Mouse (Mus musculus): ENCODE measurements at regions not wholly inside any gene's neighbourhood (a gene's known extent, or its start where the extent isn't known, plus 50 kb on each side); places are given as distances from the start of the nearest gene placed in this dataset.
"Not testable (repeated sequence)": the region's sequence is repeated elsewhere in the genome, so short reads cannot be mapped to it uniquely, and the experiment has no call there.

DNA sequence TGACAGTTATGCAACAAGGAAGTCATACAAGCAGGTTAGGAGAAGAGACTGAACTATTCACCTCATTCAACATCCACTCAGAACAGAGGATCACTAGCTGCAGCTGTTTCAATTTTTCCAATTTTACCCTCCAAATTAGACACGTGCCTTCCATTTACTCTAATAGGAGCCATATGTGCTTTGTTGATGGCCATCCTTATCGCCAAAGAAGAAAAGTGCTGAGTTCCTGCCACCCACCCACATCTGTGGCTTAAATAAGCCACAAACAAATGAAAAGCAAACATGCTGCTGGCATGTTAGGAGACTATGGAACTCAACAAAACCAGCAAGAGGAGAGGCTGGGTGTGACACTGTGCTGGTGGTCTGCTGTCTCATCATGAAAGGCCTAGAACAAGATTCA is 1786.1 kb downstream of the 9330182O14Rik start:
- no peak for DNase-seq (ENCODE audit: low spot score)

DNA sequence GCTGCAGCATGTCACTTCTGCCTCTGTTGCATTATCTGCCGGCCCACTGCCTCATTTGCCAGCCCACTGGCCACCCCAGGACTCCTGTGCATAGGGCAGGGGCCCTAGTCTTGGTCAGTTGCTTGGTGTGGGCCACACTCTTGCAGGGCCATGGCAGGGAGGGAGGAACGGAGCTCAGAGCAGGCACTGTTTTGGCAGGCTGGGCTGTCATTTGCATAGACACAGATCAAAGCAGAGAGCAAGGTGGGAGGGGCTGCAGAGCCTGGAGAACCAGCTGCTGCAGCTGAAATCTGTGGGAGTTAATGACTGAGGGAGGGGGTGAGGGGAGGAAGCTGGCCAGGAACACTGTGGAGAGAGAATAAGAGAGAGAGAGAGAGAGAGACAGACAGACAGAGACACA is 1802.5 kb downstream of the 9330182O14Rik start:
- DNase-seq (ENCODE audit: low spot score): no peak

DNA sequence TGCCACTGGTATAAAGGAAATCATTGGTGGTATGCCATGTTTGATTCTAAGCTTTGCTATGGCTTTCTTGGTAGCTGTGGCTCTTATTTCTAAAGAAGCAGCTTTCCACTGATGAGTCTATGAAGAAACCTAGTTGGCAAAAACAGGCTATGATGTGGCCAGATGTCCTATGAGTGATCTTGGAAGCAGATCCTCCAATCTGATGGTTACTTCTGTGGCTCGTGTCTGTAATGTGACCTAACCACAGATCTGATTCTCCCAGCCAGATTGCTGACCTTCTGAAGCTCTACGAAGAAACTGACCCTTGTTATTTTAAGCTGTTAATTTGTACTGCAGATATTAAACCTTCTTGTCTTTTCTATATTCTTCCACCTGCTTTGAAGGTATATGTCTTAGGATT is 1811.1 kb downstream of the 9330182O14Rik start:
- DNase-seq (ENCODE audit: low spot score): no peak

DNA sequence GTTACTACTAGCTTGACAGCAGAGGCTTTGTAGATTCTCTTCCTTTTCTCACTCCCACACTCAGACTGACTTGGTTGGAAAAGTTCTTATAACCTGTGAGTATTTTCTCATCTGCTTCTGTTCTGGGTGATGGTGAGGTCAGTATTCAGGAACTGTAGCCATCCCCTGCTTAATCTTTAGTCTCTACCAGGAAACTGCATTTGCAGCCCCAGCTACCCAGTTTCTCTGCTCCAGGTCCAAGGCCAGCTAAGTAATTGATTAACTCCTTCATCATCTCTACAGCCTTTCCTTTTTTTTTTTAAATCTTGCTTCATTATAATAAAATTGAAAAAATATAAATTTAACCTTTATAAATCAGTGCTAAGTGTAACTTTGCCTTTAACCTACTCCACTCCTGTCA is 1813.7 kb downstream of the 9330182O14Rik start:
- DNase-seq (ENCODE audit: low spot score): no peak

DNA sequence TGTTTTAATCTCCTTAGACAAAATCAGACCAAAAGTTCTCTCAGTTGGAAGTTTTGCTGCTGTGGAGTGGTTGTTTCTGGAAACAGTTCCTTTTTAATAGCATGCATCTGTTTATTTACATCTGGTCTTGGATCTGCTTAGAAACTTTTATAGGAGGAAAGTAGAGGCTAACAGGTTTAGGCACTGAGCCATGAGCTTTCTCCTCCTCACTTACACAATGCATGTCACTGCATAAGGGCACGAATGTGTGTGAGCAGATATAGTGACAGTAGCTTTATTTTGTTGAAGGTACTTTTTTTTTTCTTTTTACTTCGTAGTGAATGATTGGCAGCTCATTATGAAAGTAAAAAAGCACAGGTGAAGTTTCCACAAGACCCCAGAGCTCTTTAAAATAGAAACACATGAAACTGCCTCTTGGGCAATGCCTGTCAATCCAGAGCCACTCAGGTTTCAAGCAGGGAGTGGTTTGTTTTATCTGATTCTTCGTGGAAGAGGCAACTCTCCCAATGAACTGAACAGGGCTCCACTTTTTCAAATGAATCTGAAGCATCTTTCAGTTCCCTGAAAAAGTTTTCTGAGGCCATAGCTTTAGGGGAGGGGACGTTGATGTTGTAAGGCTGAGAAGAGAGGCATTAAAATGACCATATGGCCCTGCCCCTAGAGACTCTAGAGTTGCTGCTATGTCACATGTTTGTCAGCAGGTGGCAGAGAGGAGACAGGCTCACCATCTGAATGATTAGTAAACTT is 1814.4 kb downstream of the 9330182O14Rik start:
- no peak for DNase-seq (ENCODE audit: low spot score)

DNA sequence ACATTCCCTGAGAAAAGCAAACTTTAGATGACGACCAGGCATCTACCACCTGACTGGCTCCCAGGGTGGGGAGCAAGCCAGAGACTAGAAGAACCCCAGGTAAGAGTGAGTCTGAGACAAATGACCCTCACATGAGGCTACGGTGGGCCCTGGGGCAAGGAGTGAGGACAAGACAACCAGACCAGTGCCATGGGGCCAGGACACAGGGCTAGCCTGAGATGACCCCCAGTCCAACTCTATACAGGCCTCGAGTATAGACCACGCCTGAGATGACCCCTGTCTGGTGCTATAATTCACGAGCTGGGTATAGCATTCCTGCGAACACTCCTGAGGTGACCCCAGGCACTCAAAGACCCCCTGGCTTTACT is 1814.9 kb downstream of the 9330182O14Rik start:
- no peak for DNase-seq (ENCODE audit: low spot score)

DNA sequence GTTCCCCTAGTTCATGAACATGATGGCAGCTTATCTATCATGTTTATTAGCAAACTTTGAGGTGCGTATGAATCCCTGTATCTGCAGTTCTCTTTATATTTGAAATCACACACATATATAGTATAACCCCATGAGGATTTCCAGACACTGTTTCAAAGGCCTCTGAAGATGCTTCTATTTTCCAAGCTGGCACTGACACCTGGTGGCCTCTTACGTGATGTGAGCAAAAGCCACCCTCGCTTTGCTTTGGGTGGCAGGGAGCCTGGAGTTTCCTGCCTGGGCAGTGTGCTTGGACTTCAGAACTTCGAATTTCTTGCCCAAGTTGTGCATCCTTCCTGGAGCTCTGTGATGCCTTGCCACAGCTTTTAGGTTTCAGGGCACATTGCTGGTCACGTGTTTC is 1817.1 kb downstream of the 9330182O14Rik start:
- no peak for DNase-seq (ENCODE audit: low spot score)

DNA sequence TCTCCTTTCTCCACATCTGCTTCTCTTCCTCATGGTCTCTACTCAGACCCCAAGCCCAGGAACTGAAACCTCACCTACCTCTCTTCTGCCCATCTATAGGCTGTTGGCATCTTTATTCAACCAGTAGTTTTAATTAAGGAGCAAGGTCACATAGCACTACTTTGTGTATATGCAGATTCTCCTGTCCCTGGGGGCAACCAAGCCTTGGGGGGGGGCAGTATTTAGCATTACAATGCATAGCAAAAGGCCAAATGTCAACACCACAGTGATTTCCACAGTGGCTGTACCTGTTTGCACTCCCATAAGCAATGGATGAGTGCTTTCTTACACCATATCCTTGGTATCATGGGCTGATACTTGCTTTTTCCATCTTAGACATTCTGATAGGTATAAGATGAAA is 1826.4 kb downstream of the 9330182O14Rik start:
- no peak for DNase-seq (ENCODE audit: low spot score)

DNA sequence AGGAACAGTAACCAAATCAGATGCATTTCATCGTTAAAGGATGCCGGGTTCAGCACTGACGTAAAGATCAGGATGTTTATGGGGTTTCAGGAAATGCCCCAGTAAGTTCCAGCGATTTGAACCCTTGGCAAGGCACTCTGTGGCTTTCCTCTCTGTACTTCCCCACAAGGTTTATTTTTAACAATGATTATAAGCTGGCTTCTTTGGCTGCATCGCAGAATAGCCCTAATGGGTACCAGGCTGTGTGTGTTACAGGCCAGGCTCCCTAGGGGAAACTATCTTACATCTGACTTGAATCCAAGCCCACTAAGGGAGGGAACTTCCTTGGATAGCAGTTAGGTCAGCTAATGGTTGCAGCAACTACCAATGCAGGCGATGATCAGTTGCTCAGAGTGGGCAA is 1836.7 kb downstream of the 9330182O14Rik start:
- DNase-seq (ENCODE audit: low spot score): no peak

DNA sequence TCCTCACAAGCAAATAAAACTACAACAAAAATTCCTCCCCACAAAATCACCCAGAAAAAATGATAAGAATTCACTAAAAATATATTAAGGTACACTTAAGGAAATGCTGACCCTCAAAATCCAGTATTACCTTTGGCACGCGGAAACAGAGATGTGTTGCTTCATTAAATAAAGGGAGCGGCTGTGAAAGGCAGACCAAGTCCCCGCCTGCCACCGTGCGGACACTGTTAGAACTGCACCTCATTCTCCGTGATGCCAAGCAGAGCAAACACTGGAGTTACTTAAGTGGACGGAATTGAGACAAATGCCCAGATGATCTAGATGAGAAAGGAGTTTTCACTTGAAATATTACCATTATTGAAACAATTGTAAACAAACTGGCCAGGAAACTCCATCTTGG is 1839.1 kb downstream of the 9330182O14Rik start:
- peak; percentile 92 for DNase-seq (ENCODE audit: low spot score)

DNA sequence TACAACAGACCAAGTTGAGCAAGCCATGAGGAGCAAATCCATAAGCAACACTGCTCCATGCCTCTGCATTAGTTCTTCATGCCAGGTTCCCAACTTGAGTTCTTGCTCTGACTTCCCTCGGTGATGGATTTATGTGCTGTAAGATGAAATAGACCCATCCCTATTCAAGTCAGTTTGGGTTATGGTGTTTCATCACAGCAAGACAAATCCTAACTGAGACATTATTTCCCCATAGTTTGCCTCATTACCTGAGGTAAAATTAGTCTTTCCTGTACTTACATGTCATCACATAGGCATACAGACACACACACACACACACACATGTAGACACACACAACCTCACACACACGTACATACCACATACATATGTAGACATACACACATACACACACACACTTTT is 1843.0 kb downstream of the 9330182O14Rik start:
- no peak for DNase-seq (ENCODE audit: low spot score)

DNA sequence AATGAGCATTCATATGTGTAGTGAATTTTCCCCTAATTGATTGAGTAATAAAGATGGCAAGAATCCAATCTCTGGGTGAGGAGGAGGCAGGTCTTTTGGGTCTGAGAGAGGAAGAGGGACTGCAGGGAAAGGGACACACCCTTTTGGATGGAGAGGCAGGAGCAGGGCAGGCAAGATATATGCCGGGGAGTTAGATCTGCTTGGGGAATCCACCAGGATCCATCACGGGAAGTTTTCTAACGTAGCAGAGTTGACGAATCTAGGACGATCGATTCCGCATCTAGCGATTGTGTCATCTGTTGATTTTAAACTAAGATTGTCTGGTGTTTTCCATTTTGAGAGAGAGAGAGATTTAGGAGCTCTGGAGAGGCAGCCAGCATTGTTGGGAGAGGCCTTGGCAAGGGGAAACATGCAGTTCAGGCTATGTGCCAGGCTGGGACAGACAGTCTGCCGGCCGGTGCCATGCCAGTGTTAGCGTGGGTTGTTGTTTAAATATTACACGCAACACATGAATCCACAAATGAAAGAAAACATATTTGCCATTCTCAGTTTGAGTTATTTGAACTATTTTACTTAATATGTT is 1843.6 kb downstream of the 9330182O14Rik start:
- DNase-seq (ENCODE audit: low spot score): no peak

DNA sequence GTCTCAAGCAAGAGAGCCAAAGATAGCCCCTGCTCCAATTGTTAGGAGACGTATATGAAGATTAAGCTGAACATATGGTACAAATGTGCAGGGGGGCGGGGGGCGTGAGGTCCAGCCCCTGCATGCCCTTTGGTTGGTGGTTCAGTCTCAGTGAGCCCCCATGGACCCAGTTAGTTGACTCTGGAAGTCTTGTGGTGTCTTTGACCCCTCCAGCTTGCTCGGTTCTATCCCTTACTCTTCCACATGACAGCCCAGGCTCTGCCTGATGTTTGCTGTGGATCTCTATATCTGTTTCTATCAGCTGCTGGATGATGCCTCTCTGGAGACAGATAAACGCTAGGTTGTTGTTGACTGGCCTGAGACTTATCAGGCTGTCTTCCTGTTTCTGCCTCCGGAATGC is 1849.1 kb downstream of the 9330182O14Rik start:
- DNase-seq (ENCODE audit: low spot score): no peak

DNA sequence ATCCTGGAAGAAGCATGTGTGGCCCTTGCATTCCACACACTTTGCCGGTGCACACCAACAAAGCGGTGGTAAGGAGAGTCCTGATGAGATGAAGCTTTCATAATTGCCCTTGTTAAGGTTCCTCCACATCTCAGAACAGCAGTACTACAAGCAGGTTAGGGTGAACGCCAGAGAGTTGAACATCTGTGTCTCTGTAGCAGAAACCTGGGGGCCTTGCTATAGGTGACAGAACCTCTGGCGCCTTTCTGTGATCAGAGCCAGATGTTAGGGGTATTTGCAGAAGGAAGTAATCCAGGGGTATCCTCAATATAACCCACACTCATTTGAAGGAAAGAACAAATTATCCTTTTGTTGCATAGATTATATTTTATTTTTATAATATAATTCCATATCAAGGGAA is 1850.1 kb downstream of the 9330182O14Rik start:
- DNase-seq (ENCODE audit: low spot score): no peak

DNA sequence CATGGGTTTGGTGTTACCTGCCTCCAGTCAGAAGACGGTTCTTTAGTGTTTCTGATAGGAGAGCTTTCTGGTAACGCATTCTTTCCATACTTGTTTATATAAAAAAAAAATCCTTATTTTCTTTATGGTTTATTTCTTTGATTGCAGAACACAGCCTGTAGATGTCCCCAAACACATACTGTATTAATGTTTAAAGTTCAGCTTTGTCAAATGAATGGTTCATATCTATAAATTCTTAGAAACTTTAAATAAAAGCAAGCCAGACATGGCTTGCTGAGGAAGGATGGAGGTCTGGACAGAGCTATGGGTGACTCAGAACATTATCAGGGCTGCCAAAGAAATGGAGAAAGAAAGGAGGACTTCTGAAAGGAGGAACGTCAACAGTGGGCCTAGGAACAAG is 1852.1 kb downstream of the 9330182O14Rik start:
- no peak for DNase-seq (ENCODE audit: low spot score)

DNA sequence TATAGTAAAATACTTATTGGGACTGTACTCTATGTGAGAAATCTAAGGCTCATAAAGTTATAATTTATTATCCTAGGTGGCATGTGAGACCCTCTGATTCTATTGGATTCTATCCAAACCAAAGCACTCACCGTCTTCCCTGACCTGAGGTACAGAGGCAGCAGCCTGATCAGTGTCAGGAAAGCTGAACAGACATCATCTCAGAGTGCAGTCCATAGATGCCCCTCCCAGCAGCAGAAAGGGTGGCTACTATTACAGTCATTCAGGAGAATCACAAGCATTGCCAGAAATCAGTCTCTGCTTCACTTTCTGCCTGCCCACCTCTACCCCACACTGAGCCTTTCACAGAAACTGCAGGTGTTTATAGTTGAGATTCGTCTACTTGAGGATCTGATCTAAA is 1854.9 kb downstream of the 9330182O14Rik start:
- no peak for DNase-seq (ENCODE audit: low spot score)

DNA sequence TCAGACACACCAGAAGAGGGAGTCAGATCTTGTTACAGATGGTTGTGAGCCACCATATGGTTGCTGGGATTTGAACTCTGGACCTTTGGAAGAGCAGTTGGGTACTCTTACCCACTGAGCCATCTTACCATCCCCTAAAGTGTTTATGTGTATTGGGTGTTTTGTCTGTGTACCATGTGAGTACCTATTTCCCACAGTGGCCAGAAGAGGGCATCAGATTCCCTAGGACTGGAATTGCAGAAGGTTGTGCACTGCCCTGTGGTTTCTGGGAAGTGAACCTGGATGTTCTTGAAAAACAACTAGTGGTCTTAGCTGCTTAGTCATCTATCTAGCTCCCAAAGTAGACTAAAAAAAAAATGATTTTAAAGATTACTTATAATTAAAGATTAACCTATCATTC is 1857.7 kb downstream of the 9330182O14Rik start:
- DNase-seq (ENCODE audit: low spot score): no peak

DNA sequence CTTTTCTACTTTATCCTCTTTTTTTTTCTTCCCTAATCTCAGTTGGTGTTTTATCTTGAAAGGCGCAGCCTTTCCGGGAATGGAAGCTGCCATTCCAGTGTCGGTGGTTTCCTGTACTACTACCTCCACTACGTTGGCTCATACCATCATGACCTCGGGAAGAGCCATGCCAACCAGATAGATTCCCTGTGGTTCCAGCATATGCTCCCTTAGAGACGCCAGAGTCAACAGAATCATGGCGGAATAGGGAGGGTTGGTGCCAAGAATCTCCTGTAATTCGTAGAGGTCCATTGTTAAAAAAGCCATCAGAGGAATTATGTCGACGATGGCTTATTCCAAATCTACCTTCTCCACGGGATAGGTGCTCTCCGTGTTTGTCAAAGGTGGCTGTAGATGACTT is 1898.1 kb downstream of the 9330182O14Rik start:
- not testable (repeated sequence) for DNase-seq (ENCODE audit: low spot score)

DNA sequence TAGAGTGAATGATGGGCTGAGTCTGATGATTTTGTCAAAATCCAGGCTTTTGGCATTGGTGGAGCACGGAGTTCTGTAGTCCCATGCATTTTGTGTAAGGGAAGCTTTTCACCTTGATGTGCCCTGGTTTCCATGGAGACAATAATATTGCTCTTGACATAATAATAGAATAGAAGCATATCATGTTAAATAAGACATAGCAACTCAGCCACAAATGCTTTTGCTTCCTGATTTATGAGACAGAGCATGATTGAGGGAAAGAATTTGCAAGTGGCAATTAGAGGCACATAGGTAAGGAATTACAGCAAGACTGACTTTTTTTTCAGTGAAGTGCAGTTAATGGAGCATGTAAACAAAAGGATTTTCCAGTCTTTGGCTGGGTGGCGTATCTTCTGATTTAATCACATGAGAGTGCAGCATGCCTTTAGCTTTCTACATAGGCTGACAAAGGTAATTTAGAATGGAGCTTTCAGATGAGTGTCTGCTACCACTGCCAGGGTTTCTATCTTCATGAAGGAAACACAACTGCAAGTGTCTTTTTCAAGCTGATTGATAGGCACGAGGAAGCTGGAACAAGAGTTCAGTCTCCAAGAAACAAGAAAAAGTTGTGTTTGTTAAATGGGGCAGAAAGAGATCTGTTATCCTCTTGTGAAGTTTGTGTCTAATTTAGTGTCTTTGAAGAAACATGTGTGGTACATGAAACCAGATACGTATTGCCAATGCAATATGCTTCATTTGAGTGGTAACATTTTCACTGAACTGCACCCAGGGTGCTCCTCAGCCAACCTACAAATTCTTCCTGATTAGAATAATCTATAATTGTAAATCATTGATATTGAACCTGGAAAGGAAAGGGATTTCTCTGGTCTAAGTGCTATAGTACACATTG is 1913.2 kb downstream of the 9330182O14Rik start:
- DNase-seq (ENCODE audit: low spot score): no peak

DNA sequence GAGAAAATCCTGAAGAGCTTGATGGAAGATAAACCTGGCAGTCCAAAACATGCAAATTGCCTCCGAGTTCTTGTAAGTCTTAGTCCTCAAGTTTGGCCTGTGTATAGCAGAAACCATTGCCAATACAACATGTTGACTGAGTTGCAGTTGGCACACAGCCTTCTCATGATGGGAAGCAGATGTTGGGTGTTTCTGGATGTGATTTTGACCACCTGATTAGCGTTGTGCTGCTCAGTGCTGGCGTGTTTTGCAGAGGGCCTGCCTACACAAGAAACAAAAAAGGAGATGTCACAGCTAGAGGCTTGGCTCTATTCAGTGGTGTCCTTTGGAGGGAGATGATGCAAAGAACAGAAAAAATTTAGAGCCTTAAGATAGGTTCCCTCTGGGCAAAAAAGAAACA is 1922.6 kb downstream of the 9330182O14Rik start:
- DNase-seq (ENCODE audit: low spot score): no peak

DNA sequence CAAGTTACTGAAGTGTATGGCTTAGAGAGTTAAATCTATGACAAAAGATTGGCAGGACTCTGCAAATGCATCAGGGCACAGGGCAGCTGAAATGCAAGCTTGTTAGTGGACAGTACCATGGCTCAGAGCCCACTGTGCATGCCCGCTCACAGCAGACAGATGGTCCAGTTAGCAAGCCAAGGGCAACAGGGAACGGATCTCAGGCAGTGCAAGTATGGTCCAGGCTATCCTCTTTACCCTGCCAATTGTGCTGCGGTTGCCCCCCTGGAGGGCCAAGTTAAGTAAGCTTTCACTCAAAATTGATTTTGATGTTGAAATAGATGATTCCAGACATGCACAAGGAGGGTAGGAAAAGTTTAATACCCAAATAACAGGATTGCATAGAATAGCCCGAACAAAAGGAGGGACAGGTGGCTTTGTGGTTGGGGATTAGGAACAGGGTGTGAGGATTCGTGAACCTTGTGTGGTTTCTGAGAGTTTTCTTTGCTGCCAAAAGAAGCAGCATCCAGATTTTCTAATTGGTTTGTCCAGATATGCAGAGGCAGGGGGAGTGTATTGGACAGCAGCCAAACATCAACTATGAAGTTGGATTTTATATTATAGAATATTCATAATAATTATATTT is 1934.2 kb downstream of the 9330182O14Rik start:
- DNase-seq (ENCODE audit: low spot score): no peak

DNA sequence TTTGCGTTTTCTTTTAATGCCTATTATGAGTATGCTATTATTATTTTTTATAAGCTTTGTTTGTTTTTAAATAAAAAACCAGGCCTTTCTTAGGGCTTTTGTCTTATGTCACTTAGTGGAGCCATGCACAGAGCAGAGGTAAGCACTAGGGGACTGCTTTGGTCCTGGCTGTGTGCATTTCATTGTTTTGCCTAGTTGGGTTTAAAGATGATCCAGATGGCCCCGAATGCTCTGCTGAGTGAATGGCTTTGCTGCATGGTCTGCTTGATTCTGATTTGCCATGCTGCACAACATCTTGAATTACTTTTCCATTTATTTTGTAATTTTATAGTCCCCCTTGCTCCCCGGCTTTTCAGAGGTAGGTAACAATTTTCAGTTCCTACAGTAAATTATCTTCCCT is 1934.9 kb downstream of the 9330182O14Rik start:
- no peak for DNase-seq (ENCODE audit: low spot score)

DNA sequence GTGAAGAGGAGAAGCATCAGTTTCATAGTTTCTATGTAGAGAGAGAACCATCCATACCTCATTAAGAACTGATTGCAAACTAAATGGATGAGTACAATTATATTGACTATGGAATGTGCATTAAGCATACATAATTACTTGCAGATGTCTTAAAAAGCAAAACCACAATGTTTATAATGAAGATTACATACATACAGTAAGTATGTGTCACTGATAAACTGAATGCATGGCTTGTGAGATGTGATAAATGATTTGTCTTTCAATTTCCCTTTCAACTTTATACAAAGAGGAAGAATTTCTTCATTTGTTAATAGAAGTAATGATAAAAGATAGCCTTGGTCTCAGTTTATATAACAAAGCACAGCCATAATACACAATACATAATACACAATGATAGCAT is 1939.3 kb downstream of the 9330182O14Rik start:
- DNase-seq (ENCODE audit: low spot score): no peak
